Mouse (Mus musculus): ENCODE measurements around the gene Cnih1. TPM values are rescaled to one million over a fixed set of nuclear protein-coding genes. Genes with fewer than 3 reads are reported as not detected.
"Not testable (repeated sequence)": the region's sequence is repeated elsewhere in the genome, so short reads cannot be mapped to it uniquely, and the experiment has no call there.

Cnih1 gene
- polyA plus RNA-seq, 1 experiment from 2014 or later: 162 TPM

GRCm38 (mm10) chr14:46759970-46760354, 28.2 kb downstream of the Cnih1 start:
- ATAC-seq (ENCODE audit: extremely low read depth, insufficient number of reproducible peaks, low FRiP score, low TSS enrichment): no peak
- peaks cover 15% of the 10 kb centered on the region for H3K4me1 ChIP-seq
- H3K27me3 ChIP-seq (replicated peaks): no peaks in the 10 kb centered on the region
- H3K27ac ChIP-seq (replicated peaks): no peak overlapping the region
- peak overlapping the region; percentile 88 for H3K4me3 ChIP-seq
- no peaks in the 10 kb centered on the region for H3K9me3 ChIP-seq
- no peak overlapping the region for H3K9ac ChIP-seq
- H3K4me2 ChIP-seq: peak overlapping the region; percentile 95
- peaks cover 16% of the 10 kb centered on the region for H3K36me3 ChIP-seq
- WGBS: 3% methylated on average over 7 of the region's 7 CpGs

GRCm38 (mm10) chr14:46757736-46758135, 30.5 kb downstream of the Cnih1 start:
- Histone ChIP-seq H3K4me3 (no peak overlapping the region), H3K9me3 (no peaks in the 10 kb centered on the region), H3K9ac (no peak overlapping the region), H3K4me2 (no peak overlapping the region), H3K27me3 (replicated peaks) (no peaks in the 10 kb centered on the region), H3K36me3 (no peaks in the 10 kb centered on the region), H3K27ac (replicated peaks) (no peak overlapping the region), H3K4me1 (peaks cover 15% of the 10 kb centered on the region)
- ATAC-seq (ENCODE audit: extremely low read depth, insufficient number of reproducible peaks, low FRiP score, low TSS enrichment): no peak
- 58% methylated on average over 9 of the region's 9 CpGs for WGBS

GRCm38 (mm10) chr14:46755851-46756250, 32.4 kb downstream of the Cnih1 start:
- Histone ChIP-seq H3K9me3 (no peaks in the 10 kb centered on the region), H3K9ac (no peak overlapping the region), H3K27me3 (replicated peaks) (no peaks in the 10 kb centered on the region), H3K4me3 (no peak overlapping the region), H3K27ac (replicated peaks) (no peak overlapping the region), H3K4me1 (peaks cover 2% of the 10 kb centered on the region), H3K36me3 (no peaks in the 10 kb centered on the region), H3K4me2 (no peak overlapping the region)
- WGBS: 86% methylated on average over 8 of the region's 8 CpGs
- no peak for ATAC-seq (ENCODE audit: extremely low read depth, insufficient number of reproducible peaks, low FRiP score, low TSS enrichment)

GRCm38 (mm10) chr14:46754371-46754770, 33.8 kb downstream of the Cnih1 start:
- H3K9me3 ChIP-seq; H3K9ac ChIP-seq; H3K4me2 ChIP-seq; H3K36me3 ChIP-seq; H3K27me3 ChIP-seq (replicated peaks); H3K4me3 ChIP-seq; H3K27ac ChIP-seq (replicated peaks); ATAC-seq (ENCODE audit: extremely low read depth, insufficient number of reproducible peaks, low FRiP score, low TSS enrichment); H3K4me1 ChIP-seq: not testable (repeated sequence)
- 62% methylated on average over 9 of the region's 10 CpGs for WGBS

GRCm38 (mm10) chr14:46745413-46745812, 42.8 kb downstream of the Cnih1 start:
- Histone ChIP-seq H3K4me2 (no peak overlapping the region), H3K27ac (replicated peaks) (no peak overlapping the region), H3K36me3 (no peaks in the 10 kb centered on the region), H3K27me3 (replicated peaks) (no peaks in the 10 kb centered on the region), H3K9me3 (no peaks in the 10 kb centered on the region), H3K9ac (no peak overlapping the region), H3K4me3 (no peak overlapping the region), H3K4me1 (no peaks in the 10 kb centered on the region)
- no peak for ATAC-seq (ENCODE audit: extremely low read depth, insufficient number of reproducible peaks, low FRiP score, low TSS enrichment)
- WGBS: 88% methylated on average over 8 of the region's 8 CpGs

GRCm38 (mm10) chr14:46742674-46743073, 45.5 kb downstream of the Cnih1 start:
- ATAC-seq (ENCODE audit: extremely low read depth, insufficient number of reproducible peaks, low FRiP score, low TSS enrichment): no peak

GRCm38 (mm10) chr14:46737346-46737745, 50.9 kb downstream of the Cnih1 start:
- H3K27me3 ChIP-seq (replicated peaks); H3K27ac ChIP-seq (replicated peaks); H3K4me3 ChIP-seq; H3K36me3 ChIP-seq; H3K9ac ChIP-seq; H3K4me1 ChIP-seq; H3K9me3 ChIP-seq; ATAC-seq (ENCODE audit: extremely low read depth, insufficient number of reproducible peaks, low FRiP score, low TSS enrichment); H3K4me2 ChIP-seq: not testable (repeated sequence)

More at GRCm38 (mm10) chr14:46742674-46743073, 45.5 kb downstream of the Cnih1 start:
- Histone ChIP-seq H3K27ac (replicated peaks) (no peak overlapping the region), H3K27me3 (replicated peaks) (no peaks in the 10 kb centered on the region), H3K4me3 (no peak overlapping the region), H3K9me3 (0 out of 2 replicates have a peak, but pooled peaks cover 4% of the 10 kb centered on the region), H3K4me1 (no peaks in the 10 kb centered on the region), H3K4me2 (no peak overlapping the region), H3K36me3 (no peaks in the 10 kb centered on the region), H3K9ac (no peak overlapping the region)
- 58% methylated on average over 2 of the region's 2 CpGs for WGBS

GRCm38 (mm10) chr14:46736366-46736765, 51.8 kb downstream of the Cnih1 start:
- H3K27ac ChIP-seq (replicated peaks): no peak overlapping the region
- no peaks in the 10 kb centered on the region for H3K4me1 ChIP-seq
- H3K9me3 ChIP-seq: 0 out of 2 replicates have a peak, but pooled peaks cover 4% of the 10 kb centered on the region
- H3K9ac ChIP-seq: no peak overlapping the region
- no peak overlapping the region for H3K4me3 ChIP-seq
- H3K27me3 ChIP-seq (replicated peaks): no peaks in the 10 kb centered on the region
- H3K4me2 ChIP-seq: no peak overlapping the region
- ATAC-seq (ENCODE audit: extremely low read depth, insufficient number of reproducible peaks, low FRiP score, low TSS enrichment): no peak
- WGBS: 79% methylated on average over 4 of the region's 4 CpGs
- no peaks in the 10 kb centered on the region for H3K36me3 ChIP-seq

- Histone ChIP-seq H3K4me3 (no peak overlapping the region), H3K27ac (replicated peaks) (no peak overlapping the region), H3K27me3 (replicated peaks) (no peaks in the 10 kb centered on the region), H3K4me2 (no peak overlapping the region), H3K36me3 (no peaks in the 10 kb centered on the region), H3K9ac (no peak overlapping the region), H3K9me3 (0 out of 2 replicates have a peak, but pooled peaks cover 4% of the 10 kb centered on the region), H3K4me1 (no peaks in the 10 kb centered on the region)
- WGBS: 80% methylated on average over 14 of the region's 14 CpGs
- ATAC-seq (ENCODE audit: extremely low read depth, insufficient number of reproducible peaks, low FRiP score, low TSS enrichment): no peak
Observed at GRCm38 (mm10) chr14:46734761-46735455, 53.3 kb downstream of the Cnih1 start.

- Histone ChIP-seq H3K27me3 (replicated peaks) (no peaks in the 10 kb centered on the region), H3K9me3 (no peaks in the 10 kb centered on the region), H3K4me1 (no peaks in the 10 kb centered on the region), H3K4me2 (no peak overlapping the region), H3K27ac (replicated peaks) (no peak overlapping the region), H3K9ac (no peak overlapping the region), H3K36me3 (no peaks in the 10 kb centered on the region), H3K4me3 (no peak overlapping the region)
- no peak for ATAC-seq (ENCODE audit: extremely low read depth, insufficient number of reproducible peaks, low FRiP score, low TSS enrichment)
- WGBS: 63% methylated on average over 5 of the region's 5 CpGs
Observed at GRCm38 (mm10) chr14:46734262-46734661, 53.9 kb downstream of the Cnih1 start.

- no peak for ATAC-seq (ENCODE audit: extremely low read depth, insufficient number of reproducible peaks, low FRiP score, low TSS enrichment)
- Histone ChIP-seq H3K4me3 (no peak overlapping the region), H3K27ac (replicated peaks) (no peak overlapping the region), H3K27me3 (replicated peaks) (no peaks in the 10 kb centered on the region), H3K4me1 (peaks cover 4% of the 10 kb centered on the region; the same call in 1 of the 2 replicates), H3K36me3 (no peaks in the 10 kb centered on the region), H3K9me3 (no peaks in the 10 kb centered on the region), H3K4me2 (no peak overlapping the region), H3K9ac (no peak overlapping the region)
- WGBS: 46% methylated on average over 3 of the region's 3 CpGs
Observed at GRCm38 (mm10) chr14:46725743-46726142, 62.5 kb downstream of the Cnih1 start.

All from heart, embryonic 13.5 days (tissue).